19 mouse cellular contexts compared by ENCODE assay signal in genomic region chr12:83415207-83415606, GRCm38 (mm10).
"Had no signal": no experiment of that assay in that cellular context is flagged by ENCODE, and none has a peak within 500 bp of the region (broad histone marks: within the 10 kb centered on the region; RNA-seq: fewer than 3 reads in every experiment).

No protein-coding gene starts in this region.

- H3K4me2 ChIP-seq: lung, embryonic 14.5 days; midbrain, embryonic 12.5 days; neural tube, embryonic 13.5 days; neural tube, embryonic 15.5 days had no signal

- H3K4me3 ChIP-seq: midbrain, embryonic 10.5 days; midbrain, embryonic 12.5 days; myocyte; neural tube, embryonic 13.5 days; neural tube, embryonic 15.5 days had no signal

- H3K27ac ChIP-seq: midbrain, embryonic 10.5 days; midbrain, embryonic 12.5 days; neural tube, embryonic 13.5 days; neural tube, embryonic 15.5 days had no signal

- H3K9me3 ChIP-seq: midbrain, embryonic 10.5 days; midbrain, embryonic 12.5 days; neural tube, embryonic 13.5 days; neural tube, embryonic 15.5 days had no signal

- DNase-seq: lung, adult 18-20 months; lung, embryonic 14.5 days; lung, postnatal 10 days; lung, postnatal 4 days; midbrain, embryonic 14.5 days; retina, postnatal 1 day; right cerebral cortex, adult 18-20 months; right cerebral cortex, postnatal 25 days; right cerebral cortex, postnatal 4 days; spleen, adult 18-20 months; thymus, adult 18-20 months; thymus, postnatal 14 days; thymus, postnatal 36 days had no signal

- H3K36me3 ChIP-seq: midbrain, embryonic 10.5 days; midbrain, embryonic 12.5 days; neural tube, embryonic 13.5 days; neural tube, embryonic 15.5 days had no signal

- ATAC-seq: midbrain, embryonic 16.5 days had no signal

- H3K9ac ChIP-seq: lung, embryonic 14.5 days; midbrain, embryonic 12.5 days; neural tube, embryonic 13.5 days; neural tube, embryonic 15.5 days had no signal

- H3K27me3 ChIP-seq: midbrain, embryonic 12.5 days; neural tube, embryonic 13.5 days; neural tube, embryonic 15.5 days had no signal
